Mouse (Mus musculus) Muller cell, postnatal 12 days (primary cell): Measurements from ENCODE around the gene Arhgap10.
"Not testable (repeated sequence)": the region's sequence is repeated elsewhere in the genome, so short reads cannot be mapped to it uniquely, and the experiment has no call there.

Experiments used
- DNase-seq: peaks from one replicate; pipeline ENCODE4 v3.0.0-alpha.2; 2015; ENCODE audit errors: inconsistent ontology term

Gene Arhgap10

DNA sequence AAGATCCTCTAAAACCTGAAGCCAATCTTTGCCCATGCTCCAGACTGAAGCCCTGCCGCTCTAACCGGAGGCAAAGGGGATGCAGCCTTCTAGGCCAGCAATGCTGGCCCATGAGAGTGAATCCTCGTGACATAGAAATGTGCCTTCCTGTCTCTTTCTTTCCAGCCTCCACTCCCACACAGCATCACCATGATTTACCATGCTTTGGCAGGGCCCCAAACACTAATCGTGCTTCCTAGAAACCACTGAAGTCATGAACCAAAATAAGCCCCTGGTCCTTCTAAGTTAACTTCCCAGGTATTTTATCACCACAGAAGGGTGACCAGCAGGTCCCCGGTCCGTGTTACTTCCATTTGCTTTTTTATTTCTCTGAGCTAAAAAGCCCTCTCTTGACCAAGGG lies 173.8 kb downstream of the Arhgap10 start:
- DNase-seq, result no peak

GRCm38 (mm10) chr8:77343335-77343734 lies 174.4 kb downstream of the Arhgap10 start:
- DNase-seq, result no peak

DNA sequence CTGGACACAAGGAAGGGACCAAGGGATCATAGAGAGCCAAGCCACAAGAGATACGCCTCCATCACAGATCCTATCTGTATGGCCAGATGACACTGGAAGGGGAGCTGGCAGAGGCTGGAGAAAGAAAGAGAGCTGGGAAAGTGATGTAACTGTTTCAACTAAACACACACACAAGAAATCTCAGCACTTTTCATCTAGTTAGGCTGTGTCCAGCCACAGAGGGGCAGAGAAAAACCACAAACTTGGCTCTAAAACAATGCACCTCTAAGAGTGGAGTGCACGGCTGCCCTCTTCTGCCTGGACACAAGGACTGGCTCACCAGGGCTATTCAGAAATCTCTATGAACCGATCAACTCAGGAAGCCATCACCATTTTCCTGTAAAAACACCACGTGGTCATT lies 175.6 kb downstream of the Arhgap10 start:
- peak; percentile 88 for DNase-seq

DNA sequence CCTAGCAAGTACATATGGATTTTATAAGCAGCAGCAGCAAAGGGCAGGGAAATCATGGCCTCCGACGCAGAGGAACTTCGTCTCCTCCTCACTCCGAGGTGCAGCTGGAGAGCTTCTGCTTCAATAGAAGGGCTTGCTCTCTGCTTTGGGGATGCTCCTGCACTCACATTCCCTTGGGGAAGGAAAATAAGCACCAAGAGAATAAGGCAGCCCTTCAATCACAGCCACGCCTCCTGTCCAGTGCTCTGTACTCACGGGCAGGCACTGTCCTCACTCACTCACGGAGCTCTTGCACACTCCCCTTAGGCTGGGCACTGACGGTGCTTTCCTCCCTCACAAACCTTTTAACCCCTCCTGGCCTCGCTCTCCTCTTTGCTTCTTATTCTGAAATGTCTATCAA lies 176.4 kb downstream of the Arhgap10 start:
- DNase-seq, result no peak

DNA sequence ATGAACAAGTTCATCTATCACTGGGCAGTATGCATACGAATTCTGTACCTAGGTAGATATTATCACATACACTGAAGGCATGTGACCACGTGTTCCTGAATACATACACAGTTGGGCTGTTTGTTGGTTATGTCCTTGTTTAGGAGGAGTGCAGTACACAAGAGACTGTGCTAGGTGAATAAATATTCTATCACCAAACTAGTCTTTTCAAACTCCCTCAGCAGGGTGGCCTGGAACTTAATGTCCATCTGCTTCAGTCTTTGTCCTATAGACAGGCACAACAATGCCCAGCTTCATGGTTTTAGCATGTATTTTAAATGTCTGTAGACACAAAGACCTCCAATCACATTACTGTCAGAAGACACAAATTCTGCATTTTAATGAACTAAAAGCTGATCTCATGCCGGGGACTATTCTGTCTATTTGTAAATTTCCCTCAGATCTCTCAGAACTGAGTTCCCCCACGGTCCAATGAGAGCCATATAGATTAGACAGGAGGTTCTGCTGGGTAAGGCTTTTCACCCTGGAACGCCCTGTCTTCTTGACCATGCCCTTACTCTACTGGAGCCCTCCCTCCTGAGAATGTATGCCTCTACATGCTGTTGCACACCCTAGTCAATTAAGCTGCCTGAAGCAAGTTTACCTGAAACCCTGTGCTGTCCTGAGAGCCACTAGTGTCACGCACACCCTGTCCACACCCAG lies 177.6 kb downstream of the Arhgap10 start:
- DNase-seq, result no peak

- no peak for DNase-seq
These were observed 180.5 kb downstream of the Arhgap10 start for GRCm38 (mm10) chr8:77337272-77337671.

- no peak for DNase-seq
These were observed 186.6 kb downstream of the Arhgap10 start for GRCm38 (mm10) chr8:77331180-77331579.

DNA sequence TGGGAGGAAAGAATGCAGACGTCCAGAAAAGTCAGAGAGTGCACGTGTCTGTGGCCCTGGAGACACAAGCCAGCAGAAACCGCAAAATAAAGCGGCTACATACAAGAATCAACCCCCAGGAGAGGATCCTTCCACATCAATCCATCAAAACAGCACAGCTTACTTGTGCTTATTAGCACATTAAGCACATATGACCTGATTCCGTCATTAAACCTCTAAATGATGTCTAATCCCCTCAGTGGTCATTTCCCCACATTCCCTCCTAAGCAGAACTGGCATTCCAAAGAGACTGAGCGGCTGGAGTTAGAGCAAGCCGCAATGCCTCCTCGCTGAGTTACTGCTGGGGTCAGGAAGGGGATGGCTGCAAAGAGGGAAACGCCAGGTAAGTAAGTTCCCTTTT lies 187.4 kb downstream of the Arhgap10 start:
- peak; percentile 80 for DNase-seq

DNA sequence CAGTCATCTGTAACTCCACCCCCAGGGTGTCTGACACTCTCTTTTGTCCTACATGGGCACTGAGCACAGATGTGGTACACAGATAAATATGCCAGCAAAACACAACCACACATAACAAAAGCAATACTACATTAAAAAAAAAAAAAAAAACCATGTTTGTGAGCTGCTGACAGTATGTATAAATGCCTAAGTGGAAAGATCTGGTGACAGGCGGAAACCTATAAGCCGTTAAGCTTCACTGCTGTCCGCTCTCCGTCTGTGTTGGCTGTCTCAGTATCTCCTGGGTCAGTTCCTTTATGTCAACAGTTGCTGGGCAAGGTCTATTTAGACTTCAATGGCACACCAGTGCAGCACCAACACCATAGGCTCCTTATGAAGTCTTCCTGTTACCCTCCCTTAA lies 188.0 kb downstream of the Arhgap10 start:
- no peak for DNase-seq

GRCm38 (mm10) chr8:77328473-77328872 lies 189.3 kb downstream of the Arhgap10 start:
- no peak for DNase-seq

DNA sequence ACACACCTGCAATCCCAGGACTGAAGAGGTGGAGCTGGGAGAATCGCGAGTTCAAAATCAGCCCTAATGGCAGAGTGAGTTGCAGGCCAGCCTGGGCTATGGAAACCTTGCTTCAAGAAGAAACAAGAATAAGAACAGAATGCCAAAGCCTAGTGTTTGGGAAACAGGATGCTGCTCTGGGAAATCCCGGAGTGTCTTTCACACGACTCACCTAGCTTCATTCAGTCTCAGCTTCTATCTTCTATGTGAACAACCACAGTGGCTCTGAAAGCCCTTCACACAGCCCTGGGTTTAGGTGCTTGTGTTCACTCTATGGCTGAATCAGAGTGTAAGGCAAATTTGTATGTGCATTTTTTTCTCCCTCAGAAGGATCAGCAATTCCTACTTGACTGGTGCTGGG lies 190.4 kb downstream of the Arhgap10 start:
- DNase-seq, result peak; percentile 66

DNA sequence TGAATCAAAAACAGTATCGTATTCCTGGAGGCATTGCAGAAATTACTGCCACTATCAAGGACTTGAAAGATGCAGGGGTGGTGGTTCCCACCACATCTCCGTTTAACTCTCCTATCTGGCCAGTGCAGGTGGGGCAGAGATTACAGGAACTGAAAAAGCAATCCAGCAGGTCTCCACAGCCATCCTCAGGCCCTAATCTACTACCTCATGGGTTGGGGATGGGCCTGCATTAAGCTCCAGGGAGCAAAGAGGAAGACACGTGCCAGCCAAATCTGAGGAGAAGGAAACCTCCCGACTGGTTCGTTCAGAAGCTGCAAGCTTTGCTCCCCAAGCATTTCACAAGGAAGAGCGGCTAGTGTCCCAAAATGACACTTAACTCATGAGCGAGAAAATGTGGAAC lies 195.0 kb downstream of the Arhgap10 start:
- not testable (repeated sequence) for DNase-seq

DNA sequence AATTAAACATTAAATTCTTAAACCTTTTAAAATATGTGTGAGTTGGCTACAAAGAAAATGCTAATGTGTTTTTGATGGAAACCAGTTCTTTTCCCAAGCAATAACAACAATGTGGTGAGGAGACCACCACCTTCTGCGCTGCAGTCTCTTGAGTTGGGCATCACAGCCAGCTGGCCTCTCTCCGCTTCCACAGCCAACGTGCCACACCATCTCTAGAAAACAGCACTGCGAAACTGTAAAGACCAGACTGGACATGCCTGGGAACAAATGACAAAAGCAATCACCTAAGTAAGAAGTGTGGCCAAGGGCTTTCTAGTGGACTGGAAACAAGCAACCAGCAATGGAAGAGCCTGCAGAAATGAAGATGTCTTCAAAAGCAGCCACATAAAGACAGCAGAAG lies 195.9 kb downstream of the Arhgap10 start:
- DNase-seq, result no peak

- peak; percentile 86 for DNase-seq
These were observed 199.2 kb downstream of the Arhgap10 start for GRCm38 (mm10) chr8:77318590-77318989.

- no peak for DNase-seq
These were observed 200.0 kb downstream of the Arhgap10 start for GRCm38 (mm10) chr8:77317771-77318170.

DNA sequence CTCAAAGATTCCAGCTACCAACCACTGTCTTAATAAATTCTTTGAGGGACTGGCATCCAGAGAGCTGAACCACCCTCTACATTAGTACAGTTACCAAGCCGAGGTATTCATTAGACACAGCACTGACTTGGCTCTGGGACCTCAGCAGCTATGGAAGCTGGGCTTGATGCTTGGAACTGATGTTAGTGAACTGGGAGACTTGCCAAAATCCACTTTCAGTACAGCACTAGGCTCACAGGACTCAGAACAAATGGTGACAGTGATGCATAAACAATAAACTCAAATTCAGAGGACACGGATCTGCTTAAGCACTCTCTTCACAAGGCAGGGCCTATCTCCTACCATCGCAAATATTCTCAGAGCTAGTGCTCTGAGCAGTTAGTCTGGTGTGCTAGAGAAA lies 204.8 kb downstream of the Arhgap10 start:
- DNase-seq, result peak; percentile 56

DNA sequence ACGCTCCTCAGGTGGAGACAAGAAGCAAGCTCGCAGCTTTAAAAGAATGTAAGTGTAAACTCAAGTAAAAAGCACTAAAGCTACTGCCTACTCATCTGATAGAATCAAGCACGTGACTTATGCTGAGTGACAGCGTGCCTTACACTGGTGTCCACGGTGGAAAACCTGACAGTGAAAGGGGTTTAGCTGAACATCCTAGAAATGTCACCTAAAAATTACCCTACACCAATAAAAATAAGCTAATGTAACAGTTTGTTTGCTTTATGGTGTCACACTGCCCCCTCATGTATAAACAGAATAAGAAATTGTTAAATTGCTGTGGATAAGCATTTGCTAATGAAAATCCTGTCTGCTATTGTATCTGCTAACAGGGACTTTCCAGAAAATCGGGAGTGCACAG lies 206.0 kb downstream of the Arhgap10 start:
- DNase-seq, result no peak

GRCm38 (mm10) chr8:77310541-77310940 lies 207.2 kb downstream of the Arhgap10 start:
- no peak for DNase-seq

- no peak for DNase-seq
These were observed 207.7 kb downstream of the Arhgap10 start for GRCm38 (mm10) chr8:77310026-77310425.

GRCm38 (mm10) chr8:77294599-77294998 lies 223.2 kb downstream of the Arhgap10 start:
- DNase-seq, result no peak

- no peak for DNase-seq
These were observed 225.1 kb downstream of the Arhgap10 start for GRCm38 (mm10) chr8:77292649-77293048.

- no peak for DNase-seq
These were observed 225.6 kb downstream of the Arhgap10 start for GRCm38 (mm10) chr8:77292120-77292519.

GRCm38 (mm10) chr8:77288492-77288891 lies 229.3 kb downstream of the Arhgap10 start:
- no peak for DNase-seq

DNA sequence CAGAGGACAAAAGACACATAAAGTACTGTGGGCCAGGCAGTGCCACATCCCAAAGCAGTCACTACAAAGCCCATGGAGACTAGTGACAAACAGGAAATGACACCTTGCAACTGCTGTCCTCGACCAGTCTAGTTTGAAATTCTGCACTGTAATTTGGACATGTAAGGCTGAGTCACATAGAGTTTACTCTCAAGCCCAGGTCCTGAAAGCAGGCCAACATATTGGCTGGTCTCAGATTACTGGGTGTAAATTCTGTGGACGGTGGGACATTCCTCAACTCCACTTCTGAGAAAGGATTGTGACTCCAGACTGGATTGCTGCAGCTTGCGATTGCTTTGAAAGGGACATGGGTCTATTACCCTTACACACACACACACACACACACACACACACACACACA lies 229.7 kb downstream of the Arhgap10 start:
- peak; percentile 59 for DNase-seq
